Mouse (Mus musculus): ENCODE results near the gene Ppil3. TPM values are rescaled to one million over a fixed set of nuclear protein-coding genes. Genes with fewer than 3 reads are reported as not detected.

Ppil3 gene
- polyA plus RNA-seq, 1 experiment from 2014 or later, result 51.0 TPM

DNA sequence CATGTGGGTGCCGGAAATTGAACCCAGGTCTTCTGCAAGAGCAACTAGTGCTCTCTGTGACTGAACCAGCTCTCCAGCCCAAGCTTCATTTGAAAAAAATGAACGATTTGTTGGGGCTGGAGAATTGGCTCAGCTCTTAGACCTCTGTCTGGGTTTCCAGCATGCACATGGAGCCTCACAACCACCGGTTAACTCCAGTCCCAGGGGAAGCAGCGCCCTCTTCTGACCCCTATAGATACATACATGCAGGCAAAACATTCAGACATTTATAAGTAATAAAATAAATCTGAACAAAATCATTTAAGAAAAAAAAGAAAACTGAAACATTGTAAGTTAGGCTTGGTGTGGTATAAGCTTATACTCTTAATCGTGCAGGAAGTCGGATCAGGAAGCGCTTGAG is 3.1 kb upstream of the Ppil3 start:
- H3K4me1 ChIP-seq (ENCODE audit: control insufficient read depth, insufficient read depth, low read depth, low read length), result peaks cover 16% of the 10 kb centered on the region
- H3K36me3 ChIP-seq (ENCODE audit: control insufficient read depth, insufficient read depth, low read length), result peaks cover 17% of the 10 kb centered on the region
- ATAC-seq, result no peak
- 89% methylated on average over 7 of the region's 7 CpGs for WGBS
- H3K4me2 ChIP-seq (ENCODE audit: low read length), result no peak overlapping the region
- H3K4me3 ChIP-seq (ENCODE audit: low read length), result no peak overlapping the region
- no peaks in the 10 kb centered on the region for H3K27me3 ChIP-seq (replicated peaks; ENCODE audit: control insufficient read depth, insufficient read depth, low read length)
- no peaks in the 10 kb centered on the region for H3K9me3 ChIP-seq (ENCODE audit: control insufficient read depth, low read length)
- H3K9ac ChIP-seq (ENCODE audit: low read depth, low read length), result no peak overlapping the region
- no peak overlapping the region for H3K27ac ChIP-seq (ENCODE audit: low read depth, low read length)

DNA sequence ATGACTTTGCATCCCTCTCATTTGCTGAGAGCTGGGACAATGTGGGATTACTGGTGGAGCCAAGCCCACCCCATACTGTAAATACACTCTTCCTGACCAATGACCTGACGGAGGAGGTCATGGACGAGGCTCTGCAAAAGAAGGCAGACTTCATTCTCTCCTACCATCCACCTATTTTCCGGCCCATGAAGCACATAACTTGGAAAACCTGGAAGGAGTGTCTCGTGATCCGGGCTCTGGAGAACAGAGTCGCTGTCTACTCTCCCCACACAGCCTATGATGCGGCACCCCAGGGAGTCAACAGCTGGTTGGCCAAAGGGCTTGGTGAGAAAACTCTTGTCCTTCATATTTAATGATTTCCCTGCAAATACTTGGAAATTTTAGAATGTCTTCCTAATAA is 2.5 kb upstream of the Ppil3 start:
- peaks cover 16% of the 10 kb centered on the region for H3K4me1 ChIP-seq (ENCODE audit: control insufficient read depth, insufficient read depth, low read depth, low read length)
- ATAC-seq, result no peak
- no peaks in the 10 kb centered on the region for H3K27me3 ChIP-seq (replicated peaks; ENCODE audit: control insufficient read depth, insufficient read depth, low read length)
- H3K4me3 ChIP-seq (ENCODE audit: low read length), result no peak overlapping the region
- H3K27ac ChIP-seq (ENCODE audit: low read depth, low read length), result no peak overlapping the region
- no peaks in the 10 kb centered on the region for H3K9me3 ChIP-seq (ENCODE audit: control insufficient read depth, low read length)
- H3K9ac ChIP-seq (ENCODE audit: low read depth, low read length), result no peak overlapping the region
- 93% methylated on average over 7 of the region's 7 CpGs for WGBS
- H3K4me2 ChIP-seq (ENCODE audit: low read length), result no peak overlapping the region
- H3K36me3 ChIP-seq (ENCODE audit: control insufficient read depth, insufficient read depth, low read length), result peaks cover 17% of the 10 kb centered on the region

DNA sequence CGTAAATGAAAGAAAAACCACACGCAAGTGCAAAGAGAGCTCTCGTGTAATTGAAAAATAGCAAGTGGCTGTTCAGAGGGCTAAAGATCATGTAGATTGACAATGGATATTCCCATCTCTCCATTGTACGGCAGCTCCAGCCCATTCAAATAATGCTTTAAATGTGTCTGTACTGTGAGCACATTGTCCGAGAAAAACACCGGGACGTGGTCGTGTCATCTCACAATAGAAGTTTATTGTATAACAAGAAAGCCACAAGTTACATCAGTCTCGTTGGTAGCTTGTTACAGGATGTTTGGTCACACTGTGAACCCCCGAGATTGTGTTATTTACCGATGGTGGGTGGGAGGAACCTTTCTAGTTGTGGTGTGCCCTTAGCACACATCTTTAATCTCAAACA is 575 bp upstream of the Ppil3 start:
- H3K4me3 ChIP-seq (ENCODE audit: low read length), result peak overlapping the region; percentile 78
- ATAC-seq, result peak; percentile 6
- WGBS, result 5% methylated on average over 11 of the region's 11 CpGs
- peaks cover 16% of the 10 kb centered on the region for H3K4me1 ChIP-seq (ENCODE audit: control insufficient read depth, insufficient read depth, low read depth, low read length)
- peak overlapping the region; percentile 84 for H3K4me2 ChIP-seq (ENCODE audit: low read length)
- no peaks in the 10 kb centered on the region for H3K9me3 ChIP-seq (ENCODE audit: control insufficient read depth, low read length)
- H3K27ac ChIP-seq (ENCODE audit: low read depth, low read length), result peak overlapping the region; percentile 91
- no peaks in the 10 kb centered on the region for H3K27me3 ChIP-seq (replicated peaks; ENCODE audit: control insufficient read depth, insufficient read depth, low read length)
- H3K9ac ChIP-seq (ENCODE audit: low read depth, low read length), result peak overlapping the region; percentile 84
- H3K36me3 ChIP-seq (ENCODE audit: control insufficient read depth, insufficient read depth, low read length), result peaks cover 10% of the 10 kb centered on the region

DNA sequence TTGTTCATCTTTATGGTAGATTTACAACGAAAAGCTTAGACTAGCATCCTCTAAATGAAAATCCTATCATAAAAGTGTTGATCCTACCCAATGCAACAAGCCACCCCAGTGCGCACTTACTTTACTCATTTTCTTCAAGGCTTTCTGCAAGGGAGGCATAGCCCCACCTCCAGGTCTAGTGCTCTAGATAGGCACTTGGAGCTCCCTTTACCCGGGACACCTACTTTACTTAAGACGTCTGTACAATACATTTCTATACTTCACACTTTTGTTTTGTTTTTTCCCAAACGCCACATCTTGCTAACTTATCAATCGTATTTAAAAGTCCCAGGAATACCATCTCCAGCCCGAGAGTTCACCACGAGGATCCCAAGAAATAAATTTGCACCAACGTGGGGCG is 595 bp downstream of the Ppil3 start:
- peak overlapping the region; percentile 84 for H3K9ac ChIP-seq (ENCODE audit: low read depth, low read length)
- H3K36me3 ChIP-seq (ENCODE audit: control insufficient read depth, insufficient read depth, low read length), result peaks cover 5% of the 10 kb centered on the region; the same call in 1 of the 2 replicates
- peak overlapping the region; percentile 78 for H3K4me3 ChIP-seq (ENCODE audit: low read length)
- H3K9me3 ChIP-seq (ENCODE audit: control insufficient read depth, low read length), result no peaks in the 10 kb centered on the region
- no peaks in the 10 kb centered on the region for H3K27me3 ChIP-seq (replicated peaks; ENCODE audit: control insufficient read depth, insufficient read depth, low read length)
- 12% methylated on average over 10 of the region's 10 CpGs for WGBS
- peak overlapping the region; percentile 91 for H3K27ac ChIP-seq (ENCODE audit: low read depth, low read length)
- peaks cover 16% of the 10 kb centered on the region for H3K4me1 ChIP-seq (ENCODE audit: control insufficient read depth, insufficient read depth, low read depth, low read length)
- no peak for ATAC-seq
- H3K4me2 ChIP-seq (ENCODE audit: low read length), result peak overlapping the region; percentile 84

DNA sequence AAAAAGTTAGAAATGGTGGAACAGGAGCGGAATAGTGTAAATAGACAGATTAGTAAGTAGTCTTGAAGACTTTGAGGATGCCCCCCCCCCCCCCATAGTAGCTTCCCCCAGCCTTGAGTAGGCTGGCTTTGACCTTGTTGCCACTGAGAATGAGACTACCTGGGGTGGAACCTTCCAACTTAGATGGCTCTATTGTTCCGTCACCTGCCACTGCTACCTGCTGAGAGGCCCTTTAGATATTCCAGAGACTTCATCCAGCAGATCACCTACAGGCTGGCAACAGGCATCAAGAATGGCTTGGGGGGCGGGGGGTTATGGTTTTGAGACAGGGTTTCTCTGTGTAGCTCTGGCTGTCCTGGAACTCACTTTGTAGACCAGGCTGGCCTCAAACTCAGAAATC is 20.7 kb downstream of the Ppil3 start:
- Histone ChIP-seq H3K4me1 (ENCODE audit: control insufficient read depth, insufficient read depth, low read depth, low read length) (peaks cover 17% of the 10 kb centered on the region), H3K4me2 (ENCODE audit: low read length) (no peak overlapping the region), H3K36me3 (ENCODE audit: control insufficient read depth, insufficient read depth, low read length) (peaks cover 8% of the 10 kb centered on the region; the same call in 1 of the 2 replicates), H3K27ac (ENCODE audit: low read depth, low read length) (no peak overlapping the region), H3K27me3 (replicated peaks; ENCODE audit: control insufficient read depth, insufficient read depth, low read length) (no peaks in the 10 kb centered on the region), H3K9ac (ENCODE audit: low read depth, low read length) (no peak overlapping the region), H3K9me3 (ENCODE audit: control insufficient read depth, low read length) (no peaks in the 10 kb centered on the region), H3K4me3 (ENCODE audit: low read length) (no peak overlapping the region)
- 86% methylated on average over 3 of the region's 3 CpGs for WGBS
- ATAC-seq, result no peak

DNA sequence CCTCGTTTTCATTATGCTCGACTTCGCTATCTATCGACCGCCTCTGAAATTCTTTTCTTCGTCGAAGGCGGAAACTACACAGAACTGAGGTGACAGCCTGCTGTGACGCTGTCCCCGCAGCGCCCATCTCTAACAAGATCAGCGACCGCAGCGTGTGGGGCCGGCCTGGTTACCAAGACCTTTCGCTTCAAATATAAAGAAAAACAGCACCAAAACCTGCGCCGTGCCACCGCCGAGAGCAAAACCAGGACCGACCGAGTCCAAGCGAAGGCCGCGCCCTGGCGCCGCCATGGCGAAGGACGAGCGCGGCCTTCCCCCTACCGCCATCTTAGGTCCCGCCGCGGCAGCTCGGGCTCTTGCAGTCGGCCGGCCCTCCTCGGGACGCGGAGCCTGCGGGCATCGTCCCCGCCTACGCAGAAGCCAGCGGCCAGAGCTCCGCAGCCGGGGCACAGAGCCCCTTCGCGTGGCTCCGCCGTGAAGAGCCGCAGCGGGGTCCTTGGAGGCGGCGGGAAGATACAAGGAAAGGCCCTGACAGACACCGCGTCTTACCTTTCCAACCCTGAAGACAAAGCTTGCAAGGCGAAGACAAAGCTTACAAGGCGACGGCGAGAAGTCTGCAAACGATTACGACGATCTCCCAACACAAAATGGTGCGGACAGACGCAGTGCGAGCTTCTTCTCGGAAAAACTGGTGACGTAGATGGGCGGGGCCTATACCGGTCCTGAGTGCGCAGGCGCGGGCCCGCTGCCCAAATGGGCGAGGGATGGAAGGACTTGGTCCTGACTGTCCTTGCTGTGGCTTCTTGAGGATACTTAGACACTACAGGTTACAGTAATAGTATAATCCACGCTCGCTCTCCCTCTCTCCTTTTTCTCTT is 21.7 kb downstream of the Ppil3 start, which contains the start of gene Clk1:
Gene Clk1 (minus strand): TSS at position 696 of the 878 bp plus-strand sequence.
- peak within 1 kb of the TSS; percentile 83 for H3K4me2 ChIP-seq (ENCODE audit: low read length)
- peaks cover 12% of the 10 kb centered on the region for H3K36me3 ChIP-seq (ENCODE audit: control insufficient read depth, insufficient read depth, low read length)
- H3K9ac ChIP-seq (ENCODE audit: low read depth, low read length), result peak within 1 kb of the TSS; percentile 100
- no peaks in the 10 kb centered on the region for H3K9me3 ChIP-seq (ENCODE audit: control insufficient read depth, low read length)
- peaks cover 17% of the 10 kb centered on the region for H3K4me1 ChIP-seq (ENCODE audit: control insufficient read depth, insufficient read depth, low read depth, low read length)
- ATAC-seq, result peak; percentile 96
- peak within 1 kb of the TSS; percentile 99 for H3K27ac ChIP-seq (ENCODE audit: low read depth, low read length)
- WGBS, result 1% methylated on average over 79 of the region's 79 CpGs
- peak within 1 kb of the TSS; percentile 99 for H3K4me3 ChIP-seq (ENCODE audit: low read length)
- H3K27me3 ChIP-seq (replicated peaks; ENCODE audit: control insufficient read depth, insufficient read depth, low read length), result no peaks in the 10 kb centered on the region

DNA sequence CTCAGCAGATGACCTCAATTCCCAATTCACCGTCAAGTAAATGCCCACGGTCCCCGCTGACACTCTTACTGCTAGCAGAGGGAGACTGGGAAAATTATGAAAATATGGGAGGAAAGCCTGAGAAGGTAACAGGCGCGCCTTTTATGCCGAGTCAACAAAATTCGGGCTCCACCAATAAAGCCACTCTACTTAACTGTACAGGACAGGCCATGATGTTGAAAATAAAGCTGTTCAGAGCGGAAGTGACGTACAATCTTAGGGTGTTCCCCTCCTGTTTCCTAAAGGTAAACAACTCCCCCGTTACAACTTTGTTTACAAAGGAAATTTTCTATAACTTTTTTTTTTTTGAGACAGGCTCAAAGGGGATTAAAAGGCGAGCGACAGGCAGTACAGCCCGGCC is 22.4 kb downstream of the Ppil3 start:
- 6% methylated on average over 13 of the region's 13 CpGs for WGBS
- peak overlapping the region; percentile 100 for H3K9ac ChIP-seq (ENCODE audit: low read depth, low read length)
- H3K4me1 ChIP-seq (ENCODE audit: control insufficient read depth, insufficient read depth, low read depth, low read length), result peaks cover 17% of the 10 kb centered on the region
- no peaks in the 10 kb centered on the region for H3K9me3 ChIP-seq (ENCODE audit: control insufficient read depth, low read length)
- peak overlapping the region; percentile 83 for H3K4me2 ChIP-seq (ENCODE audit: low read length)
- H3K27me3 ChIP-seq (replicated peaks; ENCODE audit: control insufficient read depth, insufficient read depth, low read length), result no peaks in the 10 kb centered on the region
- peak overlapping the region; percentile 99 for H3K27ac ChIP-seq (ENCODE audit: low read depth, low read length)
- H3K36me3 ChIP-seq (ENCODE audit: control insufficient read depth, insufficient read depth, low read length), result peaks cover 20% of the 10 kb centered on the region
- H3K4me3 ChIP-seq (ENCODE audit: low read length), result peak overlapping the region; percentile 99
- peak; percentile 43 for ATAC-seq

DNA sequence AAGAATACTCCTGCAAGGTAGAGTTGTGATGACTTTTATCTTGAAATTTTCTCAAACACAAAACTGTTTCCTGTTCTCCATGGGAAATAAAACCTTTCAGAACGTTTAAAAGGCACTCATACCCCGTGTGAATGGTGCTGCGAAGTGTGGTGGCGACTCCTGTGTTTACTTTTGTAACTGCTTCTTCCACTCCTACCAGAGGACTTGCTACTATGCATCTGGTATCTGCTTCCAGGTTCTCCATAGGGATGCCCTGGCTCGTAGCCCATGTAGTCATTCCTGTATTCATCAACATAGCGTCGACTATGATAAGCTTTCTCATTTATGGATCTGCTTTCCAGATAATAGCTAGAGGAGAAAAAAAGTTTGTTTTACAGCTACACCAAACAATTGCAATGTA is 24.3 kb downstream of the Ppil3 start:
- Histone ChIP-seq H3K9me3 (ENCODE audit: control insufficient read depth, low read length) (no peaks in the 10 kb centered on the region), H3K4me2 (ENCODE audit: low read length) (peak overlapping the region; percentile 23; the same call in 1 of the 2 replicates), H3K9ac (ENCODE audit: low read depth, low read length) (no peak overlapping the region), H3K4me1 (ENCODE audit: control insufficient read depth, insufficient read depth, low read depth, low read length) (peaks cover 17% of the 10 kb centered on the region), H3K27ac (ENCODE audit: low read depth, low read length) (no peak overlapping the region), H3K4me3 (ENCODE audit: low read length) (0 out of 2 replicates have a peak overlapping the region, but pooled peaks have one; percentile 6), H3K36me3 (ENCODE audit: control insufficient read depth, insufficient read depth, low read length) (peaks cover 34% of the 10 kb centered on the region), H3K27me3 (replicated peaks; ENCODE audit: control insufficient read depth, insufficient read depth, low read length) (no peaks in the 10 kb centered on the region)
- ATAC-seq, result no peak
- 62% methylated on average over 7 of the region's 7 CpGs for WGBS

DNA sequence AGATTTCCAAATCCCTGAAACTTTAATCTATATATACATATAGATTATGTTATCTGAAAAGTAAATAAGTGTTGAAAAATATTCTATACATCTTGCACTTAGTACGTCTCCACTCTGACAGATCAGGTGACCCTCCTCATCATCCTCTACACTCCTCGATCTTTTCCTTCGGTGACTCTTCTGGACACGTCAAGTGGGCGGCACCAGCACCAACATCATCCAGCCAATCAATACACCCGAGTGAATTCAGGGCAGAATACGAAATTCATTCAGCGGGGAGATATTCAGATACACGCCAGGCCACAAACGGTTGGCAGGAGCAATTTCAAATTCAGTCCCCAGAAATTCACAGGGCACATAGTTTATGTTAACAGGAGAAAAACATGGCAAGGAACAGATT is 25.3 kb downstream of the Ppil3 start:
- no peak overlapping the region for H3K4me2 ChIP-seq (ENCODE audit: low read length)
- no peak for ATAC-seq
- no peaks in the 10 kb centered on the region for H3K27me3 ChIP-seq (replicated peaks; ENCODE audit: control insufficient read depth, insufficient read depth, low read length)
- WGBS, result 78% methylated on average over 10 of the region's 10 CpGs
- H3K36me3 ChIP-seq (ENCODE audit: control insufficient read depth, insufficient read depth, low read length), result peaks cover 38% of the 10 kb centered on the region
- no peaks in the 10 kb centered on the region for H3K9me3 ChIP-seq (ENCODE audit: control insufficient read depth, low read length)
- H3K27ac ChIP-seq (ENCODE audit: low read depth, low read length), result no peak overlapping the region
- H3K4me1 ChIP-seq (ENCODE audit: control insufficient read depth, insufficient read depth, low read depth, low read length), result peaks cover 17% of the 10 kb centered on the region
- no peak overlapping the region for H3K9ac ChIP-seq (ENCODE audit: low read depth, low read length)
- H3K4me3 ChIP-seq (ENCODE audit: low read length), result no peak overlapping the region
